Mouse (Mus musculus): ENCODE results near the gene Rps6ka2. TPM values are rescaled to one million over a fixed set of nuclear protein-coding genes. Genes with fewer than 3 reads are reported as not detected.

Rps6ka2 gene
- polyA plus RNA-seq, 1 experiment = 3.1 TPM

DNA sequence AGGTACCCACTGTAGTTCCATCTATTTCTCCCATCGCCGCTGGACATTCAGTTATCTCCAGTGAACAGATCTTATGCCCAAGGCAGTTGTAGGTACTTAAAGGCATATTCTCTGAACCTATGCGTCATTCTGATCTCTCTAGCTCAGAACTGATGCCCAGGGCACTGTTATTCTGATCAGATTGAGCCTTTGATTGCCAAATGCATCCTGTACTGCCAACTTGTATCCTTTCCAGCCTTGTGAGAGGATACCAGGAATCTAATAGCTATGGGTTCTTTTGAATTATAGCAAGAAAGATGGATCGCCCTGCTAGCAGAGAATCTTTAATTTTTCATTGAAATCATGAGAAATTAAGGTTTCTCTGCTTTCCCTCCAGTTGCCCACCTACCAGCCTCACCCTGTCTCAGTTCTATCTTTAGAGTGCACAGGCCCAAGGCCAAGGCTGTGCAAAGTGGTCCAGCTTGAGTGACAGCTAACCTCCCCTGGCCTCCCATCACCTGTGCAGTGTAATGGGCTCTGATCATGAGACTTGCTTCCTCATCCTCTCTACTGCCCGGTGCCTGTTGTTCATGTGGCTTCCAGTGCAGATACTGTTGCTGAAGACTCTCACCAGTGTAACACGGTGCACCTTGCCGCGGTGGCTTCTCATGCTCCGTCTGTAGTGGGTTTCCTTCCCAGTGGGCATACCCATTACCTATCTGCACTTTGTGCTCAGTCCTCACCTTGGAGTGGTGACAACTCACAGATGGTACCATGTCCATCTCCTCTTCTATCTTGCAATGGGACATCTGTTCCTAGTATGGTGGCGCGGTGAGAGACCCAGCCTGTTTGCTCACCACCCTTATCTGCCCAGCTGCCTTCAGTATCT, 20.4 kb upstream of the Rps6ka2 start:
- H3K27ac ChIP-seq (ENCODE audit: insufficient read depth, low read length) = no peak overlapping the region
- no peak for TF ChIP-seq CTCF (IDR thresholded peaks at IDR 0.05; ENCODE audit: extremely low read depth, insufficient read depth, insufficient read length, insufficient replicate concordance)
- no peak for TF ChIP-seq POLR2A (IDR thresholded peaks at IDR 0.05; ENCODE audit: low read depth, low read length)
- DNase-seq (ENCODE audit: low read depth in 1 of 2, low spot score in 2 of 2) = no peak
- H3K4me1 ChIP-seq (ENCODE audit: control insufficient read depth, insufficient read depth, insufficient read length) = peaks cover 7% of the 10 kb centered on the region; the same call in 1 of the 2 replicates
- no peaks in the 10 kb centered on the region for H3K27me3 ChIP-seq (ENCODE audit: control insufficient read depth, insufficient read depth, low read length)
- H3K36me3 ChIP-seq (ENCODE audit: control insufficient read depth, insufficient read depth, low read length) = no peaks in the 10 kb centered on the region
- no peak overlapping the region for H3K4me3 ChIP-seq (ENCODE audit: extremely low read depth, insufficient read depth, insufficient read length)
- 89% methylated on average over 11 of the region's 11 CpGs for WGBS

GRCm38 (mm10) chr17:7151446-7152100, 18.3 kb upstream of the Rps6ka2 start:
- TF ChIP-seq POLR2A (IDR thresholded peaks at IDR 0.05; ENCODE audit: low read depth, low read length) (no peak), CTCF (IDR thresholded peaks at IDR 0.05; ENCODE audit: extremely low read depth, insufficient read depth, insufficient read length, insufficient replicate concordance) (no peak)
- Histone ChIP-seq H3K36me3 (ENCODE audit: control insufficient read depth, insufficient read depth, low read length) (no peaks in the 10 kb centered on the region), H3K27me3 (ENCODE audit: control insufficient read depth, insufficient read depth, low read length) (no peaks in the 10 kb centered on the region), H3K4me1 (ENCODE audit: control insufficient read depth, insufficient read depth, insufficient read length) (peaks cover 7% of the 10 kb centered on the region; the same call in 1 of the 2 replicates), H3K27ac (ENCODE audit: insufficient read depth, low read length) (no peak overlapping the region), H3K4me3 (ENCODE audit: extremely low read depth, insufficient read depth, insufficient read length) (no peak overlapping the region)
- WGBS = 85% methylated on average over 6 of the region's 6 CpGs
- no peak for DNase-seq (ENCODE audit: low read depth in 1 of 2, low spot score in 2 of 2)

DNA sequence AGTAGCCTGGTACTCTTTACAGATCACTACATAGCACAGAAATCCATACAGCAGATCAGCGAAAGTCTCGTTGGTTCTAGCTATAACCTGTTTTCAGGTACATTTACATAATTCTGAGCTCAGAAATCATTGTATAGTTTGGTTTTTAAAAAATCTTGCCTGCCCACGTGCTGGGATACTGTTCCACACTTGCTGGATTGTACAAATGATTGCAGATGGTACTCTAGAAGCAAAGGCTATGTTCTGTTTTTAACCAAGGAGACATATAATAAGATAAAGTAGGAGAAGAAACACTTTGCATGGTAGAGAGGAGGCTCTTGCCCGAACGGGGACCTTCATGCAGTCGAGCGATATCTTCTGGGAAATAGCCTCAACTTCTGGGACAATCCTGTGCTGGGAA, 17.3 kb upstream of the Rps6ka2 start:
- Histone ChIP-seq H3K27me3 (ENCODE audit: control insufficient read depth, insufficient read depth, low read length) (no peaks in the 10 kb centered on the region), H3K4me3 (ENCODE audit: extremely low read depth, insufficient read depth, insufficient read length) (no peak overlapping the region), H3K36me3 (ENCODE audit: control insufficient read depth, insufficient read depth, low read length) (no peaks in the 10 kb centered on the region), H3K4me1 (ENCODE audit: control insufficient read depth, insufficient read depth, insufficient read length) (peaks cover 7% of the 10 kb centered on the region; the same call in 1 of the 2 replicates), H3K27ac (ENCODE audit: insufficient read depth, low read length) (no peak overlapping the region)
- no peak for DNase-seq (ENCODE audit: low read depth in 1 of 2, low spot score in 2 of 2)
- WGBS = 92% methylated on average over 7 of the region's 7 CpGs
- TF ChIP-seq CTCF (IDR thresholded peaks at IDR 0.05; ENCODE audit: extremely low read depth, insufficient read depth, insufficient read length, insufficient replicate concordance) (no peak), POLR2A (IDR thresholded peaks at IDR 0.05; ENCODE audit: low read depth, low read length) (no peak)

- WGBS = 3% methylated on average over 3 of the region's 3 CpGs
- no peak overlapping the region for H3K4me3 ChIP-seq (ENCODE audit: extremely low read depth, insufficient read depth, insufficient read length)
- DNase-seq (ENCODE audit: low read depth in 1 of 2, low spot score in 2 of 2) = peak in 1 of 2 experiments; percentile 19
- no peaks in the 10 kb centered on the region for H3K36me3 ChIP-seq (ENCODE audit: control insufficient read depth, insufficient read depth, low read length)
- H3K27ac ChIP-seq (ENCODE audit: insufficient read depth, low read length) = no peak overlapping the region
- H3K4me1 ChIP-seq (ENCODE audit: control insufficient read depth, insufficient read depth, insufficient read length) = peaks cover 2% of the 10 kb centered on the region; the same call in 1 of the 2 replicates
- no peaks in the 10 kb centered on the region for H3K27me3 ChIP-seq (ENCODE audit: control insufficient read depth, insufficient read depth, low read length)
- TF ChIP-seq CTCF (IDR thresholded peaks at IDR 0.05; ENCODE audit: extremely low read depth, insufficient read depth, insufficient read length, insufficient replicate concordance) (no peak), POLR2A (IDR thresholded peaks at IDR 0.05; ENCODE audit: low read depth, low read length) (no peak)
Measured at GRCm38 (mm10) chr17:7163955-7164354, 6.0 kb upstream of the Rps6ka2 start.

- Histone ChIP-seq H3K4me3 (ENCODE audit: extremely low read depth, insufficient read depth, insufficient read length) (no peak overlapping the region), H3K36me3 (ENCODE audit: control insufficient read depth, insufficient read depth, low read length) (no peaks in the 10 kb centered on the region), H3K4me1 (ENCODE audit: control insufficient read depth, insufficient read depth, insufficient read length) (peaks cover 7% of the 10 kb centered on the region; the same call in 1 of the 2 replicates), H3K27me3 (ENCODE audit: control insufficient read depth, insufficient read depth, low read length) (no peaks in the 10 kb centered on the region), H3K27ac (ENCODE audit: insufficient read depth, low read length) (no peak overlapping the region)
- DNase-seq (ENCODE audit: low read depth in 1 of 2, low spot score in 2 of 2) = no peak
- TF ChIP-seq POLR2A (IDR thresholded peaks at IDR 0.05; ENCODE audit: low read depth, low read length) = no peak
- no peak for TF ChIP-seq CTCF (IDR thresholded peaks at IDR 0.05; ENCODE audit: extremely low read depth, insufficient read depth, insufficient read length, insufficient replicate concordance)
- 94% methylated on average over 7 of the region's 7 CpGs for WGBS
Measured at GRCm38 (mm10) chr17:7165524-7165923, 4.4 kb upstream of the Rps6ka2 start.

DNA sequence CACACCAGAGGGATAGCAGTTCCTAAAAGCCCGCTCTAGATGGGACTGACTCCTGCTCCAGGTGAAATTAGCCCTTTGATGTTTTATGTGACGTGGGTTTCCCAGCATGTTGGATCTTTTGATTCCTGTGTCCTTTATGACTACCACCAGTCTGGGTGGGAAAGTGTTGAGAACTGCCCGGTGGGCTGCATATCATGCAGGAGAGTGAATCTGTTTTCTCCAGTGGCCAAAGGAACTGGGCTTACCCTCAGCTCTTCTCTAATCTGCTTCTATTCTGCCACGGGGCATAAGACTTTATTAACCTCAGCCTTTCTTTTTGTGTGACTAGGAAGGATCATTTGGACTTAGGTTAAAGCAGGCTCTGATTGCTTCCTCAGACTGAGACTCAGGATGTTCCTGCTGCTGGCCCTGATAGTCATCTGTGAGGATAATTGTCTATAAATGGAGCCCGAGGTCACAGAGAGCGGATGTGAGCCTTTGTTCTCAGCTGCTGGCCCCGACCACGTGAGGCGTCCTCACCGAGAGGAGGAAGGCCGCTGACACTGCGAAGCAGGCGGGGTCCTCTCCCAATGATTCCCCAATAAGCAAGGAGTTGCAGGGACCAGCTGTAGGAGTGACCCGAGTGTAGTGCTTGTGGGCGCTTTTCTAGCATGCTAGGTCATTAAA, 821 bp upstream of the Rps6ka2 start:
- Histone ChIP-seq H3K4me3 (ENCODE audit: extremely low read depth, insufficient read depth, insufficient read length) (peak overlapping the region; percentile 52), H3K27me3 (ENCODE audit: control insufficient read depth, insufficient read depth, low read length) (no peaks in the 10 kb centered on the region), H3K36me3 (ENCODE audit: control insufficient read depth, insufficient read depth, low read length) (no peaks in the 10 kb centered on the region), H3K4me1 (ENCODE audit: control insufficient read depth, insufficient read depth, insufficient read length) (peaks cover 10% of the 10 kb centered on the region; the same call in 1 of the 2 replicates), H3K27ac (ENCODE audit: insufficient read depth, low read length) (peak overlapping the region; percentile 73)
- TF ChIP-seq CTCF (IDR thresholded peaks at IDR 0.05; ENCODE audit: extremely low read depth, insufficient read depth, insufficient read length, insufficient replicate concordance) (no peak), POLR2A (IDR thresholded peaks at IDR 0.05; ENCODE audit: low read depth, low read length) (no peak)
- DNase-seq (ENCODE audit: low read depth in 1 of 2, low spot score in 2 of 2) = peak in 1 of 2 experiments; percentile 40
- WGBS = 14% methylated on average over 15 of the region's 15 CpGs

All from spleen, adult 2 months (tissue).